Mouse (Mus musculus): ENCODE data around the gene Hba-x.

- TF ChIP-seq CTCF (IDR thresholded peaks at IDR 0.05; ENCODE audit: low read depth, low read length), result no peak
- no peak for TF ChIP-seq POLR2A (IDR thresholded peaks at IDR 0.05; ENCODE audit: insufficient read depth, low read length)
- no peak for TF ChIP-seq EP300 (IDR thresholded peaks at IDR 0.05; ENCODE audit: insufficient read depth, low read depth, low read length)
Observed at GRCm38 (mm10) chr11:32266776-32267175, 9.4 kb upstream of the Hba-x start.
